Mouse (Mus musculus) CH12.LX (cell line): ENCODE measurements at regions not wholly inside any gene's neighbourhood (a gene's known extent, or its start where the extent isn't known, plus 50 kb on each side); places are given as distances from the start of the nearest gene placed in this dataset.

Experiments used
- CHD2 ChIP-seq: IDR thresholded peaks from 2 replicates; pipeline ENCODE4 v1.6.1; 2011; ENCODE audit warnings: low read length, improper control_type of control experiment
- CTCF ChIP-seq, 2 experiments: IDR thresholded peaks in 1 of 2; conservative IDR thresholded peaks in 1 of 2; 2 replicates each; pipeline ENCODE4 v1.5.1; 2011 to 2012; ENCODE audit warnings: low read depth in 2 of 2, low read length in 2 of 2, improper control_type of control experiment in 1 of 2, inconsistent platforms in 1 of 2, mild to moderate bottlenecking in 1 of 2, moderate library complexity in 1 of 2
- E2F4 ChIP-seq: IDR thresholded peaks from 2 replicates; pipeline ENCODE4 v1.6.1; 2011; ENCODE audit warnings: low read depth, low read length, improper control_type of control experiment; ENCODE audit not compliant: insufficient replicate concordance
- GABPA ChIP-seq: IDR thresholded peaks from 2 replicates; pipeline ENCODE4 v1.6.1; 2012; ENCODE audit warnings: low read depth, low read length, improper control_type of control experiment, inconsistent platforms; ENCODE audit not compliant: insufficient replicate concordance
- NRF1 ChIP-seq: IDR thresholded peaks from 2 replicates; pipeline ENCODE4 v1.6.1; 2014; ENCODE audit warnings: low read depth, mild to moderate bottlenecking, inconsistent platforms, low read length, improper control_type of control experiment, moderate library complexity
- POLR2A ChIP-seq: IDR thresholded peaks from 2 replicates; pipeline ENCODE4 v1.6.1; 2011; ENCODE audit warnings: low read depth, mild to moderate bottlenecking, improper control_type of control experiment, low read length
- ZMIZ1 ChIP-seq: IDR thresholded peaks from 2 replicates; pipeline ENCODE4 v1.6.1; 2012; ENCODE audit warnings: low read depth, mild to moderate bottlenecking, inconsistent platforms, low read length, improper control_type of control experiment

DNA sequence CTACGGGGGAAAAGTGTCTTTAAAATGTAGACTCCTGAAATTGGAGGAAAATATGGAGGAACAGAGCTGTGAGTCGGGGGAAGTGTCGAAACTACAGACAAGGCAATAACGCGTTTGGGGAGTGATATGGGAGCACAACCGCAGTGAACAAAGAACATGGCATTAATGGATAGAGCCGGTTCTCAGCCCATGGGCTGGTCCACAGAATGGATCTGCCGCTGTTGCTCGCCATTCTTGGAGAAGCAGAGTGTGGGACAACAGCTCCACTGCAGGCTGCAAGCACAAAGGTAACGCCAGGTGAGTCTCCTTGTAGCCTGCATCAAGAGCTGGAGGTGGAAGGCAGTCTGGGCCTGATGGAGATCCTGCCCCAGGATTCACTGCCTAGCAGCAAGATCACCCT, 524.3 kb downstream of the Epha7 start:
- TF ChIP-seq CTCF (conservative IDR thresholded peaks at IDR 0.05 in 1 of 2, IDR thresholded peaks at IDR 0.05 in 1 of 2; ENCODE audit: low read depth in 2 of 2, low read length in 2 of 2) (no peak), GABPA (no peak), POLR2A (no peak), E2F4 (no peak), NRF1 (no peak), CHD2 (no peak), ZMIZ1 (no peak)
